Mouse (Mus musculus): Measurements from ENCODE around the gene Slc5a10.
A peak's percentile ranks its signal among the peaks of the same experiment; 100 is the strongest.

Gene Slc5a10

DNA sequence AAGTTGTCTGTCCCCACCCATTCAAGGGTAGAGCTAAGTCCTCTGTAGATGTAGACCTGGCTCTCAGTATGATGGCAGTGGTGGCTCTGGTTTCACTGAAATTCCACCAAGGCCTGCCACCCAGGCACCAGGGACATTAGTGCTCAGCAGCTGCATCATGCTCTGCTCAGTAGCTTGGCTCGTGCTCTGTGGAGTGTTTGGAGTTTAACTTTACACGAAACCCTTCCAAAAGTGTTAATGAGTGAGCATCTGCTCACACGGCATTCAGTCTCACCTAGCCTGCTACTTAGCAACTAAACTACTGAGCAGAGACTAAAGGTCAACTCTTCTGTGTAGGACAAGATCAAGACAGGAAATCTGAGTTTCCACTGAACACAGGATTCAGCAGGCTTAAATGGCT is at the start of gene Slc5a10:
Slc5a10 (minus strand) TSS at position 191 of the 400 bp plus-strand sequence.
- no peak for DNase-seq

DNA sequence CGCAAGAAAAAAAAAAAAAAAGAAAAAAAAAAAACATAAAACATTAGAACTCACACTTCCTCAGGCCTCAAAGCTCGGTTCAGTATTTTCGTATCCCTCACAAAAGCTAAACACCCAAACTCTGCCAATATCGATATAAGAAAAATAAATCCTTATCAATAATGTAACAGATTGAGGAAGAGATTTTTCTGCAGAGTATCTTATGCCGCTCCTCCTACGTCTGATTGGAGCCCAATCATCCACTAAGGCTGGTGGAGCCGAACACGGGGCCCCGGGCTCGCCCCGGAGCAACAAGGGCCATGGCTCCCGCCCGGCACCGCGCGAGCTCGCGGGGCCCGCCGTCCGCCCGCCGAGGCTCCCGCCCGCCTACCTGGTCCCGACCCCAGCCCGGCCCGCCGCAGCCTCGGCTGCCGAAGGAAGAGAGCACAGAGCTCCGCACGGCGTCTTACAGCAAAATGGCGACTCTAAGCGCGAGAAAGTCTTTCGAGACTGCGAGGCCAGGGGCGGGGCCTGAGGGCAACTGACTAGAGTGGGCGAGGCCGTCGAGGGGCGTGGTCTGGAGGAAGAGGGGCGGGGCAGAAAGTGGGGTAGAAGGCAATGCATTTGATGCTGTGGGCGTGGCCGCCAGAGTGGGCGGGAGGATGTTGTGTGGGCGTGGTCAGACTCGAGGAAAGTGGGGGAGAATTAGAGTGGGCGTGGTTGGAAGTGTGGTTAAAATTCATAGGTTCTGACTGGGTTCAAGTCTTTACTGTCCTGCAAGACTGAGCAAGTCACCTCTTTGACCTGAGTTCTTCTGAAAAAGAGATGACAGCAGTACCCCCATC is 41.2 kb upstream of the Slc5a10 start, which contains the start of gene Prpsap2:
Prpsap2 (minus strand) TSS at position 505 of the 824 bp plus-strand sequence.
- DNase-seq: peak; percentile 95

DNA sequence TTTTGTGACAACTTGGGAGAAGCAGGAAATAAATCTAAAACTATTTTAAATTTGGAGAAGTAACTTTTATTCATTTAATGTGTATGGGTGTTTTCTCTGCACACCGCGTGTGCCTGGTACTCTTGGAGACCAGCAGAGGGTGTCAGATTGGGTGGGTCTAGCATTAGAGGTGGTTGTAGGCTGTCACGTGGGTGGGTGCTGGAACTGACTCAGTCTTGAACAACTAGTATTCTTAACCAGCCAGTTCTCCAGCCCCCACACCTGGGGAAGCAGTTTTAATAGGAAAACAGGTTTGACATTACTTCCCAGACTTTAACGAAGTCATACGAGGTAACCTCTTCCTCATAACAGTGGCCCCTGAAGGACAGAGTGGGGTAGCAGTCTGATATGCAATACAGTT is 39.9 kb upstream of the Slc5a10 start:
- peak; percentile 15 for DNase-seq

DNA sequence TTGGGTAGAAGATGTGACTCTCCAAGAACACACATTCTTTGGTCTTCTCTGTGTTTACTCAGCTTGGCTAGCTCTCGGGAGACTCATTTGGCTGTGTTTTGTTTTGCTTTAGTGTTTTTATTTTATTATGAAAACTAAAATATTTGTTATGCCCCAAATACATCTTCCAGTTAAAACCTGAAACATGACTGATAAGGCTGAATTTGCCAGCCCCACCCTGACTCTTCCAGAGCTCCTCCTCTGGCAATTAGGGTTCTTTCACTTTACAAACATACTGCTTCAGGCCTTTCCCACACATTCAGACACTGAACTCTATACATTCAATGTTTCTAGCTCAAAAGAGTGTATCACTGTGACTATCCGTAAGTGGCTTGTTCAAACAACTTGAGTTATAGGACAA is 36.5 kb upstream of the Slc5a10 start:
- no peak for DNase-seq

DNA sequence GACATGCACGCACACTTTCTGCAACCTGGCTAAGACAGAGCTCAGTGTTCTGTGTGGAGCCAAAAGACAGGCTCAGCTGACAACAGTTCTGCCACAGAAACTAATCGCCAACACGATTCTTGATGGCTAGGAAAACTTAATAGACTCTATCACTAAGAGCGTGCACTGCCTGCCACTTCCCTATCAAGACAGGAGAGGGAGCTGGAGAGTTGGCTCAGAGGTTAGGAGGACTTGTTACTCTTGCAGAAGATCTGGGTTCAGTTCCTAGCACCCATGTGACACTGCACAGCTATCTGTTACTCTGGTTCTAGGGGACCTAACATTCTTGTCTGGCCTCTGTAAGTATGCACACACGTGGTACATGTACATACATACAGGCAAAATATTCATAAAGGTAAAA is 31.0 kb upstream of the Slc5a10 start:
- no peak for DNase-seq

DNA sequence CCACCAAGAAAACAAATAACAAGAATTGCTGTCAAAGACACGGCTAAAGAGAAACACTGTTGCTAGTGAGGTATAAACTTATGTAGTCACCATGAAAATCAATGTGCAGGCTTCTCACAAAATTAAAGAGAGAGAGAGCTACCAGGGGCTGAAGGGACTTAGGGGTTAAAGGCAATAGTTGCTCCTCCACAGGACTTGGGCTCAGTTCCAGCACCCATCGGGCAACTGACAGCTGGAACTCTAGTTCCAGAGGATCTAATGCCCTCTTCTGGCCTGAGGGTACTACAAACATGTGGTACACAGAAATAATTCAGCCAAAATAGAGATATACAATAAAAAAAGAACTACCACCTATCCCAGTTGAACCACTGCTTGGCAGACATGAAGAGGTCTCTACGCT is 26.5 kb upstream of the Slc5a10 start:
- DNase-seq: no peak

DNA sequence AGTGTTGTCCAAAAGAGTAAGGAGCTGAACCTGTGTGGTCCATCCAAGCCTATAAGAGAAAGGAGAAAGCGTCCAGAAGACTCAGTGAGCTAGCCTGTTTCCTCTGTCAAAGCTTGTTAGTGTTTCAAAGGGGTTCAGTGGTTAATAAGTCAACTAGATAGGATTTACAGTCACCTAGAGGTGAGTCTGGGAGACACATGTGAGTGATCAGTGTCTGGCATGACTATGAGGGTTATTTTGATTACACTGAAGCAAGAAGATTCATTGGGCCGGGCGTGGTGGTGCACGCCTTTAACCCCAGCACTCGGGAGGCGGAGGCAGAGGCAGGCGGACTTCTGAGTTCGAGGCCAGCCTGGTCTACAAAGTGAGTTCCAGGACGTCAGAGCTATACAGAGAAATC is 25.2 kb upstream of the Slc5a10 start:
- no peak for DNase-seq

DNA sequence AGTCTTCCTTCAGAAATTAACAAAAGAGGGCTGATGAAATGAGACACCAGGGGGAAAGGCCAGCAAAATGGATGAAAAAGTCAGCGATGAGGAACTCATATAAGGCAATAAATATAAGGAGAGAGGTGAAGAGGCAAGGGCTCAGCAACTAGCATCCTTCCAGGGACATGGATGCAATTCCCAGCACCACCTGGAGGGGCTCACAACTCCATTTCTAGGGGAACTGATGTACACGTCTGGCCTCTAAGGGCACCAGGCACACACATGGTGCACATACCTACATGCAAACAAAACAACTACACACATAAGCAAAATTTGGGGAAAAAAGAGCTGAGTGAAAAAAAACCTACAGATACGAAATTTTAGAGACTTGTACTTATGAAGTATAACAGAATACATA is 23.8 kb upstream of the Slc5a10 start:
- DNase-seq: no peak

DNA sequence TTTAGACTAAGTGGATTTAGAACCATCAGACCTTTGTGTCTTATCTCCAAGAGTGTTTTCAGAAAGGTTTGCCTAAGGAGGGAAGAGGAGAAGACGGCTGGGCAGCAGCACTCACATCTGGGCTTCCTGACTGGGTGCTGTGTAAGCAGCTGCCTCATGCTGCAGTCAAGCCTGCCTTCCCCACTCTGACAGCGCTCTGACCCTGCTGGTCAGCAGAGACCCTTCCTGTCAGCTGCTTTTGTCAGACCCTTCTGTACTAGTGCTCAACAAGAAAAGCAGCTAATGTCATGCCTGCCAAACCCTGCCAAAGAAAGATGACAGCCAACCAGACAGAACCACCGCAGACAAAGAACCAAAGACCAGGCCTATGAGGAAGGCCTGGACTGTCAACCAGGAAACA is 23.1 kb upstream of the Slc5a10 start:
- DNase-seq: no peak

DNA sequence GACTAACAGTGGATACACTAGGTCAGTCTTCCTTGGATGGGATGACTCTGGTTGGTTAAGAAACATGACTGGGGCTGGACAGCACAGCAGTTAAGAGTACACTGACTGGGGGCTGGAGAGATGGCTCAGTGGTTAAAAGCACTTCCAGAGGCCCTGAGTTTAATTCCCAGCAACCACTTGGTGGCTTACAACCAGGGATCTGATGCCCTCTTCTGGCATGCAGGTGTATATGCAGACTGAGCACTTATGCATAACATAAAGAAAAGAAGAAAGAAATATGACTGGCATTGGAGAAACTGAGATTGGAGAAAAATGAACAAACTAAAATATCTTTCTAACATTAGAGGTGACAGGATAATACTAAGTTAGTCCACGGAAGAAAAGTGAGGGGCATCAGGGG is 19.9 kb upstream of the Slc5a10 start:
- no peak for DNase-seq

DNA sequence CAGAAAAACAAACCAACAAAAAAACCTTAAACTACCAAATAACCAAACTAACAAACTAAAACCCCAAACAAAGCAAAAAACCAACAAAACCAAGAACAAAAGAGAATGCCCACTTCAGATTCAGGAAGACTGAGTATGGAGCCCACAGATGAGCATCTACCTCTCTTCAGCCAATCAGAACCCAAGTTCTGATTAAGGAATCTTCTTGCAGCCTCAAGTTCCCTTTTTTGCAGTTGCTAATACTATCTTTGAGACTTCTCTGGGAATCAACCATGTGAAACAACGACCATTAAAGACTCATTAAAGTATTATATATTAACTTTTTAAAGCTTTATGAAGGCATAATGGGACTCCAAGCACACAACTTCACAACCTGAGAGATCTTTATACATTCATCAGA is 16.7 kb upstream of the Slc5a10 start:
- DNase-seq: no peak

DNA sequence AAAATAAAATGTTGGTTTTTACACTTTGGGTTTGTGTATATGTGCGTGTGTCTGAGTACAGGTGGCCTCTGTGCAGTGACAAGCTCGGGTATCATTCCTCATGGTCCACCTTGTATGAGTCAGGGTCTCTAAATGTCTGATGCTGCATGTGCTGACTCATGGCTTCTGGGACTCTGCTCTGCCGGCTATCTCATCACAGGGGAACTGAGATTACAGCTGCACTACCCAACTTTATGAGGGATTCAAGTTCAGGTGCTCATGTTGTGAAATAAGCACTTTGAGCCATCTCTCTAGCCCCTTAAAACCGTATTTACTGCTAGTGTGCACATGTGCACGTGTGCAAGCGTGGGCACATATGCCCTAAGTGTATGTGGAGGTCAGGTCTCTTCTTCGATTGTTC is 12.0 kb upstream of the Slc5a10 start:
- DNase-seq: no peak

DNA sequence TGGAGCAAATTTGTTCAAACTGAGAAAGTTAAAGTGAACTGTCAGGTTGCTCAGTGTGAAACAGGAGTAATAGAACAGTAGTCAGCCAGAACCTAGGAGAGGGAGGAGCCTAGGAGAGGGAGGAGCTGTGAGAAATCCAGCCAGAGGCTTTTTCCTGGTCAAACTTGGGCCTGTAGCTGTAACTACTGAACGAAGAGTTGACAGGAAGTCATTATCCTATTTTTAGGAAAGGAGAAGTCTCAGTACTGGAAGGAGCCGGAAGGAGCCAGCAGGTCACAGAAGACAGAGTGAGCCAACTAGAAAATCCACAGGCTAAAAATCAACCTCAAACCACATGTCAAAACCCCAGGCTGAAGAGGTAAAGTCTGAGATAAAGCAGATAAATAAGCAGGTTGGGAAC is 7.4 kb upstream of the Slc5a10 start:
- DNase-seq: no peak

DNA sequence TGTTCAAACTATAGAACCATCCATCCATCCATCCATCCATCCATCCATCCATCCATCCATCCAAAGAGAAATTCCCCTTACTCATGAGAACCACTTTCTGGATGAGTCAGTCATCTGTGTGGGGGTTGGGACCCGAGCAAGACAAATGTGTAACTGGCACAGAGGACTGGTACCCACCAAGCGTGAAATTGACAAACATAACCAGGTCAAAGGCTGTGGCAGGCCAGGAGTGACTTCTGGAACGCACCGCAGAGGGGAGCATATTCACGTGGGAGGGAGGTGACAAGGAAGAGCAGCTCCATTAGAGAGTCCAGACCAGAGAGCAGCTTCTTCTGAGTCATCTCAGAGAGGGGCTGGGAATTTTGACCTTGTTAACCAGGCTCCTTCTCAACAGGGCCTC is 1.5 kb upstream of the Slc5a10 start:
- no peak for DNase-seq

DNA sequence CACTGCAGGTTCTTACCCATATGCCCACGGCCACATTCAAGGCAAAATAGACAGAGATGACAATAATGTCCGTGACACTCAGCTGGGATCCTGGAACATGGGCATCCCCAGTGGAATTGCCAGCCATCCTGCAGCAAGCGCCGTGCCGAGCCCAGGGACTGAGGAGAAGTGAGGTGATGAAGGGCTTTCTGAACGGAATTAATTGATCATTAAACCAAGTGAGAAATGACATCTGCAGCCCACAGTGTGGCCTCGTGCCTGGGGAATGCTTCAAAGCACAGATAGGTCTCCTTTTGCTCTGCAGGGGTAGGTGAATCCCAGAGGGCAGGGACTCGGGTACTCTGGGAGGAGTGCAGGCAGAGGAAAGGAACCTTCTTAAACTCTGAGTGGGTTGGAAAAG is 800 bp downstream of the Slc5a10 start:
- no peak for DNase-seq

DNA sequence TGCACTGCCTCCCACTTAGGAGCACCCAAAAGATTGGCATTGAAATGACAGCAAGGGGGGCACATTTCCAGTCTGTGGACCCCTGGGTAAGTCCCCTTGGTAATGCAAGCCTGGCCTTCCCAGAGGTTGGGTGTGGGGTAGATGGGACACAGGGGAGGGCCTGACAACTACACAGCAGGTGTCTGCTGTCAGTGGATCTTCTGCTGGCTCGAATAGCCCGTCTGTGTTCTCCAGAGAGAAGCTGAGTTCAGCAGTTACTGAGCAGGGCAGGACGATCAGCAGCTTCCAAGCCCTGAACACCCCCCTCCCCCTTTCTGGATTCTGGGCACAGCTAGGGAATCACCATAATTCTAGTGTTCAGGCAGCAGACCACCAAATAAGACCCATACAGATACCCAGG is 1.2 kb downstream of the Slc5a10 start:
- DNase-seq: no peak

DNA sequence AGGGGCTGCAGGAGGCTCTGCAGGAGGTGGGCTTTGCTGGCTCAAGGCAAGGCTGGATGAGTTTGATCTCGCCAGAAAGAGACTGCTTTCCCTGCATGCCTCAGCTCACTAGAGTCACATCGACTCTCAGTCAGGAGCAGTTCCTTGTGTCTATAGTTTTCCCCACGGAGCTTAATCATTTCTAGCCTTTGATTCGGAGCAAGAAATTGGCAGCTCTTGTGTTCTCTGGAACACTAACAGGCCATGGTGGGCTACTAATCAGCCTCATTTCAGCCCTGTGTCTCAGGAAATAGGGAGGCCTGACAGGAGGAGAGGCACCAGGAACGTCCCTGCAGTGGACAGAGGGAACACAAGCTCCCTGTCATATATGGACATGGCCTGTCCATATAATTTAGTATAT is 2.6 kb downstream of the Slc5a10 start:
- DNase-seq: no peak

DNA sequence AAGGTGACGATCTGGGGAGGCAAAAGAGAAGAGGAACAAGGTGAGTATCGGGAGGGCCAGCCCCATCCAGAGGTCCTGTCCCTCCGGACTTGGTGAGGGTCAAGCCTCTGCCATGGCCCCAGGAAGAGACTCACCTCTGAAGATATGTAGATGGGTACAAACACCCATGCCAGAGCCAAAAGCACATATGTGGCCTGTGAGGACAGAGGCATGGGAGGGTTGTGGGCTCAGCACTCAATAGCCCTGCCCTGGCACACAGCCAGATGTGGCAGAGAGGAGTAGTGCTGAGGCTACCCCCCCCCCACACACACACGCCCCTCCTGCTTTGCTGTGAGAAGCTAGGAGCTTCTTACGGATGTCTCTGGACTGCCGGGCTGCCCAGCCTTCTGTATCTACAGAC is 5.5 kb downstream of the Slc5a10 start:
- DNase-seq: no peak

DNA sequence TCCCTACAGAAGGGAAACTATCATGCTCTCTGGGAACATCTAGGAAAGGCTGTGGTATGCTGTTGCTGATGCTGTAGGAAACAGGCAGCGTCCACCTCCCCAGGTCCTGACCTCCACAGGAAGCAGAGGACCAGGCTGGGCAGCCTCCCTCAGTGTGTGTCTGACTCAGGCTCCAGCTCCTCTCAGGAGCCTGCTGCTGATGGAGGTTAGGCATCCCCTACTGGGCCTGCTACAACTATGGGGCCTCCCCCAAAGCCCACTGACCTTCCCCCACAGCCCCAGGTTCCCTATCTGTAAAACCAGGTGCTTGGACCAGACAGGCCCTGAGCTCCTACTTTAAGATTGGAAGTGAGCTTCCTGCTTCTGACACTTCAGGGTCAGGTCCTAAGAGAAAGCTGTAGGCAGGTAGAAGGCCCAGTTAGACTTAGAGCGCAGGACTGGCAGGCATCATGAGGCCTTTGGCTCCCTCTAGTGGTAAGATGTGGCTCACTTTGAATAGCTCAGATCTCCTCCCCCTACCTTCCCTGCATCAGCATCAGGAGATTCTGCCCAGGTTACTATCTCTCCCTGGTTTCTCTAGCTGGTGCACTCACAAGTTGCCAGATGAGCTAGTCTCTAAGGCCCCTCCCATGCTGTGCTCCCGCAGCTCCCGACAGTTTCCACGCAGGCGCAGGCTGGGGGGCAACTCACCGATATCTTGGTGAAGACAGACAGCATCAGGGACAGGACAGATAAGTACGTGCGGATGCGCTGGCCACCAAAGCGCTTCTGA is 6.1 kb downstream of the Slc5a10 start:
- DNase-seq: peak; percentile 65

DNA sequence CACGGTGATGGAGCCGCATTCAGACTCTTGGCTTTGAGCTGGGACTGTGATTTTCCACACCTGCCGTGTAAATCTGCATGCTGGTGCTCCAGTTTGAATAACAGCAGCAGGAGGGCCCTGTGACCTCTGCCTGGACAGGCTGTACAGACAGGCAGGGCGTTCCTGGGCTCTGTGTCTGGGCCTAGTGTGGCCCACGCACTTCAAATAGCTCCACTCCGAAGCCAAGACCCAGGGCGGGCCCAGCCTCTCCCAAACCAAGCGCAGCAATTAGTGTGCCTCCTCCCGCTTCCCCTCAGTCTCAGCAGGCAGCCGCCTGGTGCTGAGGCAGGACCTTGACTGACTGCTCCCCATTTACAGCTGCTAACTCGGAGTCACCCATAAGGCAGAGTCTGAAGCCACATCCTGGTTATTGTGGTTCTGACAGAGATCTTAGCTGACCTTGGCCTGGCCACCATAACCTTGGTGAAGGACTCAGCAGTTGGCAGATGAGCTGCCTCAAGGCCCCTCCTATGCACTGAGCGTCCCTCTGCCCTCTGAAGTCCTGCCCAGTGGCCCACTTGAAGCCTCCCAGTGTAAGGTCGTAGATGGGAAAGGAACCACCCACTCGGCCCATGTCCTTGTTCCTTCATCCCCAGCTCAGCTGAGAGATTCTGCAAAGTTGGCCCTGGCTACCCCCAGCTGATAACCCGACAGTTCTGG is 7.3 kb downstream of the Slc5a10 start:
- no peak for DNase-seq

DNA sequence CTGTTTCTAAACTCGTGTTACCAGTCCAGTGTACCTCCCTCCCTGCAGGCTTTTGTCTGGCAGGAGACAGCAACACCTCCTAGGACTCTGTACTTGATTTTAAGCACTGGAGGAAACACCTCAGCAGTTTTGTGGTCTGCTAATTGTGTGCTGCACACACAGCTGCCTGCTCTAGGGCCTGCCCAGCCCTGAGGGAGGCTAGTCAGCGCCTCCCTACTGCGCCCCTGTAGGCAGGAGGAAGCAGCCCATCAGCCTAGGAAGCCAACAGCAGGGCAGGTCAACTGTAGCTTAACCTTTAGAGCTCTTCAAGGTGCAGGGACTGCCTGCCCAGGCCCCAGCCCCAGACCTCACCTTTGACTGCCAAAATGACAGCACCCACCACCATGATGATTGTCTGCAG is 11.7 kb downstream of the Slc5a10 start:
- no peak for DNase-seq

DNA sequence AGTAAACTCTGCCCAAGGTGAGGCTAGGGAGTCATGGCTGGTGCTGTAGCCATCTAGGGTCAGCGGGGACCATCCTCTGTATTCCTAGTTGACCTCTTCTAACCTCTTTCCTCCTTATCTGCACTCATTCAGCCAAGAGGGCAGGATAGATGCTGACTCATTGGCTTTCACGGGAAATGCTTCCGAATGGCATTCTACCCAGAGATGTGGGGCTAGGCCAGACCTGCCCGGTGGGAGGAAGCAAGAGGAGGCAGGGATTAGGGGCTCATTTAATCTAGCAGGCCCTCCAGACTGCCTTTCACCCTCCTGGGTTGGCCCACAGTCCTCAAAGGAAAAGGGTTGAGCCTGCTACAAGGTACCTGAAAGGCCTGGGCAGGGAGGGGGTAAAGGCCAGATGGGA is 14.4 kb downstream of the Slc5a10 start:
- DNase-seq: no peak

DNA sequence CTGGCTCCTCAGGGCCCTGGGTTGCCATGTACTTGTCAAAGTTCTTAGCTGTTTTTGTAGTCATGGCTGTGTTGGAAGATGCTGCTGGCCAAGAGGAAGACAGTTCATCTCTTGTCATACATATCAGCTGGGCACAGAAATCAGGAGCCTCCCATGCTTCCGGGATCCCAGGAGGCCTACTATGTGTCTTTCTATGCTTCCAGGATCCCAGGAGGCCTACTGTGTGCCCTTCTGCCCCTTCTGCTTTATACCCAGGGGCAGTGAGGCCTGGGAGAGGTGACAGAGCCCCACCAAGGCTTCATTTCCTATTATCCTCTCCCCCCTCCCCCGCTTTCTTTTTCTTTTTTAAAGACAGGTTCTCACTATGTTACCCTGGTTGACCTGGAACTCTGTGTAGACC is 15.0 kb downstream of the Slc5a10 start:
- no peak for DNase-seq

DNA sequence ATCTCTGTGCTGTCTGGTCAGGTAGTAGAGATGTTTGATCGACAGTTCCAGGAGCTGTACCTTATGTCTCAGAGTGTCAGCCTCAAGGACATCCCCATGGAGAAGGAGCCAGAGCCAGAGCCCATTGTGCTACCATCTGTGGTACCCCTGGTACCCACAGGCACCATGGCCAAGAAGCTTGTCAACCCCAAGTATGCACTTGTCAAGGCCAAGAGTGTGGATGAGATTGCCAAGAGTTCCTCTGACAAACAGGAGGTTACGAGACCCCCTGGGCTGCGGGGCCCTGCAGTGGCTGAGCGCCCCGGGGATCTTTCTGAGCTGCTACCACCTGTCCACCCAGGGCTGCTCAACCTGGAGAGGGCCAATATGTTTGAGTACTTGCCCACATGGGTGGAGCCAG is 18.1 kb downstream of the Slc5a10 start:
- no peak for DNase-seq

Measured in right cerebral cortex, postnatal 25 days (tissue).